Mouse (Mus musculus): ENCODE measurements around the gene Dupd1. TPM values are rescaled to one million over a fixed set of nuclear protein-coding genes. Genes with fewer than 3 reads are reported as not detected.

Dupd1 gene
- polyA plus RNA-seq, 1 experiment from 2014 or later = not detected

GRCm38 (mm10) chr14:21733131-21733905, 18.9 kb upstream of the Dupd1 start:
- H3K27me3 ChIP-seq (replicated peaks; ENCODE audit: control insufficient read depth, insufficient read depth, low read length) = no peaks in the 10 kb centered on the region
- WGBS = 89% methylated on average over 15 of the region's 15 CpGs
- H3K4me2 ChIP-seq (ENCODE audit: low read depth, low read length) = no peak overlapping the region
- no peaks in the 10 kb centered on the region for H3K9me3 ChIP-seq (ENCODE audit: control insufficient read depth, low read length)
- H3K4me1 ChIP-seq (ENCODE audit: control insufficient read depth, insufficient read depth, low read length) = no peaks in the 10 kb centered on the region
- no peak for ATAC-seq
- no peak overlapping the region for H3K27ac ChIP-seq (ENCODE audit: low read length)
- no peak overlapping the region for H3K9ac ChIP-seq (ENCODE audit: low read depth, low read length)
- H3K4me3 ChIP-seq (ENCODE audit: low read length) = no peak overlapping the region
- H3K36me3 ChIP-seq (ENCODE audit: control insufficient read depth, insufficient read depth, low read length) = no peaks in the 10 kb centered on the region

- no peak for ATAC-seq
- no peak overlapping the region for H3K4me3 ChIP-seq (ENCODE audit: low read length)
- no peaks in the 10 kb centered on the region for H3K36me3 ChIP-seq (ENCODE audit: control insufficient read depth, insufficient read depth, low read length)
- no peaks in the 10 kb centered on the region for H3K4me1 ChIP-seq (ENCODE audit: control insufficient read depth, insufficient read depth, low read length)
- no peak overlapping the region for H3K4me2 ChIP-seq (ENCODE audit: low read depth, low read length)
- H3K9ac ChIP-seq (ENCODE audit: low read depth, low read length) = no peak overlapping the region
- no peaks in the 10 kb centered on the region for H3K27me3 ChIP-seq (replicated peaks; ENCODE audit: control insufficient read depth, insufficient read depth, low read length)
- H3K27ac ChIP-seq (ENCODE audit: low read length) = no peak overlapping the region
- H3K9me3 ChIP-seq (ENCODE audit: control insufficient read depth, low read length) = no peaks in the 10 kb centered on the region
- 90% methylated on average over 4 of the region's 4 CpGs for WGBS
Measured at GRCm38 (mm10) chr14:21729936-21730335, 15.6 kb upstream of the Dupd1 start.

GRCm38 (mm10) chr14:21729031-21729732, 14.8 kb upstream of the Dupd1 start:
- H3K4me1 ChIP-seq (ENCODE audit: control insufficient read depth, insufficient read depth, low read length) = no peaks in the 10 kb centered on the region
- no peak overlapping the region for H3K4me3 ChIP-seq (ENCODE audit: low read length)
- 79% methylated on average over 6 of the region's 6 CpGs for whole genome bisulfite sequencing
- H3K9ac ChIP-seq (ENCODE audit: low read depth, low read length) = no peak overlapping the region
- H3K36me3 ChIP-seq (ENCODE audit: control insufficient read depth, insufficient read depth, low read length) = no peaks in the 10 kb centered on the region
- H3K27me3 ChIP-seq (replicated peaks; ENCODE audit: control insufficient read depth, insufficient read depth, low read length) = no peaks in the 10 kb centered on the region
- no peak overlapping the region for H3K4me2 ChIP-seq (ENCODE audit: low read depth, low read length)
- ATAC-seq = no peak
- no peaks in the 10 kb centered on the region for H3K9me3 ChIP-seq (ENCODE audit: control insufficient read depth, low read length)
- no peak overlapping the region for H3K27ac ChIP-seq (ENCODE audit: low read length)

GRCm38 (mm10) chr14:21722021-21722698, 7.8 kb upstream of the Dupd1 start:
- Histone ChIP-seq H3K27me3 (replicated peaks; ENCODE audit: control insufficient read depth, insufficient read depth, low read length) (no peaks in the 10 kb centered on the region), H3K36me3 (ENCODE audit: control insufficient read depth, insufficient read depth, low read length) (no peaks in the 10 kb centered on the region), H3K4me1 (ENCODE audit: control insufficient read depth, insufficient read depth, low read length) (no peaks in the 10 kb centered on the region), H3K27ac (ENCODE audit: low read length) (no peak overlapping the region), H3K4me3 (ENCODE audit: low read length) (no peak overlapping the region), H3K9me3 (ENCODE audit: control insufficient read depth, low read length) (no peaks in the 10 kb centered on the region), H3K4me2 (ENCODE audit: low read depth, low read length) (no peak overlapping the region), H3K9ac (ENCODE audit: low read depth, low read length) (no peak overlapping the region)
- ATAC-seq = no peak
- 81% methylated on average over 8 of the region's 8 CpGs for whole genome bisulfite sequencing

- Histone ChIP-seq H3K9ac (ENCODE audit: low read depth, low read length) (no peak overlapping the region), H3K27ac (ENCODE audit: low read length) (no peak overlapping the region), H3K4me2 (ENCODE audit: low read depth, low read length) (no peak overlapping the region), H3K36me3 (ENCODE audit: control insufficient read depth, insufficient read depth, low read length) (no peaks in the 10 kb centered on the region), H3K27me3 (replicated peaks; ENCODE audit: control insufficient read depth, insufficient read depth, low read length) (no peaks in the 10 kb centered on the region), H3K4me3 (ENCODE audit: low read length) (no peak overlapping the region), H3K4me1 (ENCODE audit: control insufficient read depth, insufficient read depth, low read length) (no peaks in the 10 kb centered on the region), H3K9me3 (ENCODE audit: control insufficient read depth, low read length) (no peaks in the 10 kb centered on the region)
- 74% methylated on average over 4 of the region's 4 CpGs for WGBS
- ATAC-seq = no peak
Measured at GRCm38 (mm10) chr14:21720430-21721205, 6.2 kb upstream of the Dupd1 start.

GRCm38 (mm10) chr14:21719646-21720383, 5.4 kb upstream of the Dupd1 start:
- WGBS = 33% methylated on average over 17 of the region's 17 CpGs
- Histone ChIP-seq H3K4me1 (ENCODE audit: control insufficient read depth, insufficient read depth, low read length) (no peaks in the 10 kb centered on the region), H3K36me3 (ENCODE audit: control insufficient read depth, insufficient read depth, low read length) (no peaks in the 10 kb centered on the region), H3K9me3 (ENCODE audit: control insufficient read depth, low read length) (no peaks in the 10 kb centered on the region), H3K27me3 (replicated peaks; ENCODE audit: control insufficient read depth, insufficient read depth, low read length) (no peaks in the 10 kb centered on the region), H3K4me2 (ENCODE audit: low read depth, low read length) (no peak overlapping the region), H3K9ac (ENCODE audit: low read depth, low read length) (no peak overlapping the region), H3K4me3 (ENCODE audit: low read length) (no peak overlapping the region), H3K27ac (ENCODE audit: low read length) (no peak overlapping the region)
- ATAC-seq = no peak

GRCm38 (mm10) chr14:21711231-21711630, 3.1 kb downstream of the Dupd1 start:
- H3K9ac ChIP-seq (ENCODE audit: low read depth, low read length) = no peak overlapping the region
- no peak overlapping the region for H3K4me2 ChIP-seq (ENCODE audit: low read depth, low read length)
- H3K4me3 ChIP-seq (ENCODE audit: low read length) = no peak overlapping the region
- ATAC-seq = no peak
- H3K27ac ChIP-seq (ENCODE audit: low read length) = no peak overlapping the region
- no peaks in the 10 kb centered on the region for H3K36me3 ChIP-seq (ENCODE audit: control insufficient read depth, insufficient read depth, low read length)
- 56% methylated on average over 2 of the region's 2 CpGs for WGBS
- H3K27me3 ChIP-seq (replicated peaks; ENCODE audit: control insufficient read depth, insufficient read depth, low read length) = no peaks in the 10 kb centered on the region
- no peaks in the 10 kb centered on the region for H3K9me3 ChIP-seq (ENCODE audit: control insufficient read depth, low read length)
- peaks cover 4% of the 10 kb centered on the region; the same call in 1 of the 2 replicates for H3K4me1 ChIP-seq (ENCODE audit: control insufficient read depth, insufficient read depth, low read length)

- Histone ChIP-seq H3K36me3 (ENCODE audit: control insufficient read depth, insufficient read depth, low read length) (no peaks in the 10 kb centered on the region), H3K4me2 (ENCODE audit: low read depth, low read length) (no peak overlapping the region), H3K4me3 (ENCODE audit: low read length) (no peak overlapping the region), H3K27ac (ENCODE audit: low read length) (no peak overlapping the region), H3K27me3 (replicated peaks; ENCODE audit: control insufficient read depth, insufficient read depth, low read length) (no peaks in the 10 kb centered on the region), H3K4me1 (ENCODE audit: control insufficient read depth, insufficient read depth, low read length) (peaks cover 4% of the 10 kb centered on the region; the same call in 1 of the 2 replicates), H3K9me3 (ENCODE audit: control insufficient read depth, low read length) (no peaks in the 10 kb centered on the region), H3K9ac (ENCODE audit: low read depth, low read length) (no peak overlapping the region)
- WGBS = 60% methylated on average over 2 of the region's 2 CpGs
- ATAC-seq = no peak
Measured at GRCm38 (mm10) chr14:21709545-21709944, 4.8 kb downstream of the Dupd1 start.
